Mouse (Mus musculus) forebrain, embryonic 14.5 days (tissue): ENCODE results near the gene Bnipl. TPM values are rescaled to one million over a fixed set of nuclear protein-coding genes. Genes with fewer than 3 reads are reported as not detected.

Experiments
- ATAC-seq: fragments of 200-750 bp; cut with Nextera tagmentation; 2 replicates; pipeline ENCODE4 v1.8.0; 2017; ENCODE audit warnings: mild to moderate bottlenecking, moderate library complexity
- DNase-seq: peaks from one replicate; pipeline ENCODE4 v3.0.0-alpha.2; 2015; ENCODE audit warnings: low spot score
- H3K27ac ChIP-seq: fragments of 300-500 bp; sonication (generic); 2 replicates; pipeline ENCODE4 v1.5.1; 2014; ENCODE audit warnings: low read depth, mild to moderate bottlenecking, control low read depth, low read length, moderate library complexity
- H3K27me3 ChIP-seq: fragments of 300-500 bp; sonication (generic); replicated peaks from 2 replicates; pipeline ENCODE4 v1.6.1; 2014; ENCODE audit warnings: low read length, control low read depth, mixed read lengths; ENCODE audit not compliant: control insufficient read depth, insufficient read depth
- H3K36me3 ChIP-seq: fragments of 300-500 bp; sonication (generic); 2 replicates; pipeline ENCODE4 v1.6.1; 2014; ENCODE audit warnings: low read length, control low read depth; ENCODE audit not compliant: control insufficient read depth, insufficient read depth
- H3K4me1 ChIP-seq: fragments of 300-500 bp; sonication (generic); 2 replicates; pipeline ENCODE4 v1.6.1; 2014; ENCODE audit warnings: antibody characterized with exemption, low read length, control low read depth; ENCODE audit not compliant: control insufficient read depth, insufficient read depth
- H3K4me2 ChIP-seq: fragments of 300-500 bp; sonication (generic); 2 replicates; pipeline ENCODE4 v1.6.1; 2014; ENCODE audit warnings: mild to moderate bottlenecking, control low read depth, low read length
- H3K4me3 ChIP-seq: fragments of 300-500 bp; sonication (generic); 2 replicates; pipeline ENCODE4 v1.5.1; 2014; ENCODE audit warnings: low read depth, low read length, control low read depth
- H3K9ac ChIP-seq: fragments of 300-500 bp; sonication (generic); 2 replicates; pipeline ENCODE4 v1.6.1; 2014; ENCODE audit warnings: mild to moderate bottlenecking, low read length, control low read depth, moderate library complexity
- H3K9me3 ChIP-seq: fragments of 300-500 bp; sonication (generic); replicated peaks from 2 replicates; pipeline ENCODE4 v1.6.1; 2016; ENCODE audit warnings: low read length, control low read depth, mixed read lengths; ENCODE audit not compliant: control insufficient read depth
- WGBS: fragments of 180-500 bp; shearing (Covaris S2); extraction: QIAGEN DNeasy Blood & Tissue Kit; methylation state at CpG from one replicate; pipeline ENCODE4 v1.1.7; 2014; 5-methylcytosine and 5-hydroxymethylcytosine counted together
- polyA plus RNA-seq: library from polyadenylated mRNA; unstranded; fragments of >200 nt; fragmentation: Nextera tagmentation; extraction: Ambion mirVana; gene quantifications from 2 replicates; pipeline ENCODE4 v1.2.1, GENCODE M21; 2014

Bnipl gene
- polyA plus RNA-seq, 1 experiment from 2014 or later: not detected

DNA sequence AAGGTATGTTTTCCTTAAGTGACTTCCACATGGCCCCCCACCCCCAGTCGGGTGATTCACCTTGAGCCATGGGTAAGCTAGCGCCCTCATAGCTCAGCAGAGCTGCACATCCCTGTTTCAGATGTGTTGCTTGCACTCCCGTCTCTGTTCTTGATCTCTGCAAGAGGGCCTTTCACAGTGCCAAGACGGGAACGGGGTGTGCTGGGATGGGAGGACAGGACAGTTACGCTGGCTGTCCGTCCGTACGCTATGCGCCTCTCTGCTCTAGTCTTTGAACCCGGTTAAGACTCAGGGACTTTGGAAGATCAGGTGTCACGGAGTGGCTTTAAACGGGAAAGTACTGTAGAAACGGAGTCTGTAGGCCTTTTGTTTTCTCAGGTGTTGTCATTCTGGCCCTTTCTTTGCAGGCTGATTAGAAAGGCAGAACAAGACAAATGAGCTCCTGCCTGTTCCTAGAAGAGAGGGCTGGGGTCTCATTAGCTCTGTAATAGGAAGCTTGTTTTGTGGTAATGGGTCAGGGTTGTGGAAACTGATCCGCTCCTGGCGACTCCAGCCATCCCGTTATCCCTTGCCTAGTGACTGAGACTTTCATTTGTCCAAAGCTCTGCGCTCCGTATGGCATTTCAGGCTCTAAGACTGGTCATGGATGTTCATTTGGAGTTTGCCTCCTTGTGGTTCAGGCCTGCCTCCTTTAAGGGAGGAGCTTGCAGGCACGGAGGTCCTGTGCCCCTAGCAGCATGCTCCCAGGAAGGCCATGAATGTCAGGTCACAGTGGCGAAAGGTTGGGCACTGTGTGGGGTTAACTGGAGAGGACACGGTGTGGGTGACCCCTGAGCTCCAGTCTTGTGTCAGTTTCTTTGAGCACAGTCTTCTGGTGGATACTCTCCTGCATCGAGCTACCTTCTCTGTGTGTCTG, 15.3 kb downstream of the Bnipl start:
- 54% methylated on average over 23 of the region's 23 CpGs for WGBS
- Histone ChIP-seq H3K9ac (no peak overlapping the region), H3K4me2 (no peak overlapping the region), H3K27ac (no peak overlapping the region), H3K4me1 (peaks cover 12% of the 10 kb centered on the region), H3K9me3 (no peaks in the 10 kb centered on the region), H3K36me3 (peaks cover 70% of the 10 kb centered on the region), H3K27me3 (no peaks in the 10 kb centered on the region), H3K4me3 (no peak overlapping the region)
- DNase-seq (no peak), ATAC-seq (no peak)

DNA sequence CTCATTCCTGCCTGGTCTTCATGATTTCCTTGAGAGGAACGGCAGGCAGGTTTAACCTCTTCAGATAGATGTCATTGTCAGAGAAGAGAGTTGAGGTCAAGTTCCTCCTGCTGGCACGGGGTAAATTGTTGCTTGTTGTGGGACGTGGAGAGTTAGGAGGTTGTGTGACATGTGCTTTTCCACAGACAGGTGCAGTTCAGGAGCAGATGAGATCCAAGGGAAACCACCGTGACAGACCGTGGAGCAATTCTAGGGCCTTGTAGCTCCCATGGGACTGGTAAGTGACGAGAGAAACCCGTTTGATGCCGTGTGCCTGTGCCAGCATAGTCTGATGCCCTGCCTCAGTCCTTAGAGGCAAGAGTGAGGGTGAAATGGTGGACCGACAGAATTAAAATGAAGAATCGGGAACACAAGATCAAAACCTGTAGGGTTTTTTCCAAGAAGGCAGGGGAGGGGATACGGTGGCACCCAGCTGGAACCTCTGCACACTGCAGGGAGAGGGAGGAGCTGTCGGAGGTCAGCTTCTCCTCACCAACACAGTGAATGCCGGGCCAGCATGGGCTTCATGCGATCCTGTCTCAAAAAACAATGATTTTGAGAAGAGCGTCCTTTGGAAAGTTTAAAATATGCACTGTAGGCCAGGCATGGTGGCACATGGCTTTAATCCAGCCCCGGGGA, 17.6 kb downstream of the Bnipl start:
- Histone ChIP-seq H3K4me2 (no peak overlapping the region), H3K27ac (no peak overlapping the region), H3K9ac (no peak overlapping the region), H3K4me3 (no peak overlapping the region), H3K9me3 (no peaks in the 10 kb centered on the region), H3K27me3 (no peaks in the 10 kb centered on the region), H3K4me1 (peaks cover 19% of the 10 kb centered on the region), H3K36me3 (peaks cover 67% of the 10 kb centered on the region)
- WGBS: 92% methylated on average over 16 of the region's 16 CpGs
- no peak for ATAC-seq
- DNase-seq: no peak

DNA sequence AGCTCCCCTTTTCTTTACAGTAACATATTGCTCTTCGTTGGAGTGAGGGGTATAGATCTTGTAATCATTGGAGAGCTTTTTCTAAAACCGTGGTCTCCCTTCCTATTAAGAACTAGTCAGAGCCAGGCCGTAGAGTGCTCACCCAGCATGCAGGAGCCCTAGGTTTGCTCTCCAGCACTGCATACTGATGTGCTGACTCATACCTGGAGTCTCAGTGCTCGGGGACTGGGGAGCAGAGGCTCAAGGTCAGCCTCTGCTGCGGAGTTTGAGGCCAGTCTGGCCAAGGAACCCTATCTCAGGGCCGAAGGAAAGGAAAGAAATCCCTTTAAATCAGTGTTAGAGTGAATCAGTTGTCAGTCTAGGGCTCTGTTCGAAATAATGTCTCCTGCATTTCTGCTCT, 18.2 kb downstream of the Bnipl start:
- Histone ChIP-seq H3K36me3 (peaks cover 61% of the 10 kb centered on the region), H3K4me1 (peaks cover 19% of the 10 kb centered on the region), H3K27me3 (no peaks in the 10 kb centered on the region), H3K27ac (no peak overlapping the region), H3K4me2 (no peak overlapping the region), H3K4me3 (no peak overlapping the region), H3K9me3 (no peaks in the 10 kb centered on the region), H3K9ac (no peak overlapping the region)
- DNase-seq (no peak), ATAC-seq (no peak)
- 92% methylated on average over 7 of the region's 7 CpGs for WGBS

DNA sequence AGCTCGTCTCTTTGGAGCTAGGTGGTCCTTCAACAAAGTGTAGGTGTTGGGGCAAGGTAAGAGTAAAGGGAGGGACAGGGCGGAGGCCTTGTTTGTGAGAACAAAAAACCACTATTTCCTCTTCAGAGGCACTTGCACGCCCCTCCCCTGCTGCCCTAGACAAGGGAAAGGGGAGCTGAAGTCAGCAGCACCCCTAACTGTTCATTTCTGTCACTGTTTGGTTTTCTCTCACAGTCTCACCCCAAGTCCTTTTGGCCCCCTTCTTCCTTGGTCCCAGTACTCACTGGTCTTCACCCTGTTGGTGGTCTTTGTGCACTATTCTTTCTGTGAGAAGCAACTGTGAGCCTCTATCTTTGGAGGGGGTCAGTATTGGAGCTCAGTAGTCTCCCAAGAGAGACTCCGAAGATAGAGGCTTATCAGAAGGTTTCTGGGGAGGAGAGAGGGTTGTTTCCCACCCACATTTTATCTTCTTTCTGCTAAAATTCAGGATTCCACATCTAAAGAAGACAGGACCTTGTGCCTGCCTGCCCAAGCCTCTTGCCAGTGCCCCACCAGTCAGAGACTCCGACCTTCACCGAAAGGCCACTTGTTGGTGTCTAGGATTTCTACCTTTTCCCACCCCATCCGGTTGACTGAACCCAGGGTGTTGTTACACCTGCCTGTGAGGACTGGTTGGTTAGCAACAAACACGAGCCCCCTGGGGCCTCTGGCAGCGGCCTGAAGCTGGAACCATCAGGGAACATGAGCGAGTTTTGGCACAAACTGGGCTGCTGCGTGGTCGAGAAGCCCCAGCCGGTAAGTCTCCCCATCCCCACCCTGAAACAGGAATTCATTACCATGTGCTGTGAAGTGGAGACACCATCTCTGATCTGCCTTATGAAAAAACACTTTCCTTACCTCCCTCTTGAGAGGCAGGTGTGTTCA, 19.4 kb downstream of the Bnipl start, which contains the start of gene Mllt11:
Mllt11 (minus strand) TSS at position 874 of the 924 bp plus-strand sequence.
- peak within 1 kb of the TSS; percentile 86 for H3K4me2 ChIP-seq
- WGBS: 72% methylated on average over 13 of the region's 13 CpGs
- no peaks in the 10 kb centered on the region for H3K9me3 ChIP-seq
- peaks cover 50% of the 10 kb centered on the region for H3K36me3 ChIP-seq
- peak within 1 kb of the TSS; percentile 89 for H3K4me3 ChIP-seq
- ATAC-seq (no peak), DNase-seq (no peak)
- H3K9ac ChIP-seq: peak within 1 kb of the TSS; percentile 91
- H3K27ac ChIP-seq: peak within 1 kb of the TSS; percentile 98
- H3K4me1 ChIP-seq: peaks cover 22% of the 10 kb centered on the region
- H3K27me3 ChIP-seq: no peaks in the 10 kb centered on the region

DNA sequence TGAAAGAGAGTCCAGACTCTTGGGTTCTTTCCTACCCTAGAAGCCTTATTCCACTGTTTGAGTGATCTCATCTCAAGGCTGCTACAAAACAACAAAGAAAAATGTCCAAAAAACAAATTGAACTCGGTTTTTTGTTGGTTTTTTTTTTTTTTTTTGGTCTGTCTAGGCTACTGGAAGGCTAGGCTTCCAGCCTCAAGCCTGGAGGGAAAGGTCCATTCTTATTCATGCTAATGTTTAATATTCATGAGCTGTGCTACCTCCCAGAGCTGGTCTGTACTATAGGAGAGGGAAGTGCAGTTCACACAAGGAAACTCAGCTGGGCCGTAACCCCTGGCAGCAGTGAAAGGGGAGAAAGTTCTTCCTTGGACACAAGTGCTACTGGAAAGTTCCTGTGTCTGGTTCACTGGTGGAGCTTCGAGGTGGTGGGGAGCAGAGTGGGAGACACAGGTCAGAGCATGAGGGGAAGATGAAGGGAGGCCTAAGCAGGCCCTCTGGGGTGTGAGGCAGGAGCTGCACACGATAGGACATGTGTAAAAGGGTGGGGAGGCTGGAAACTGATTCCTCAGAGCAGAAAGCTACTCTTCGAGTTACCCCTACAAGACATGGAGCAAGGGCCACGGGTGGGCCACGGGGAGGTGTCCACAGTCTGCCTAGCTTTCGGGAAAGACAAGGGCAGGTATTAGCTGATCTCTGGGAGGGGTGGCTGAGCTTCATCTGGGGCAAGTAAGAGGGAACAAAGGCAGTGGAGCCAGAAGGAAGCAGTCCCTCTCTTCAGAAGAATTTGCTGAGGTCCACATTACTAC, 20.3 kb downstream of the Bnipl start:
- Histone ChIP-seq H3K27ac (peak overlapping the region; percentile 98), H3K9me3 (no peaks in the 10 kb centered on the region), H3K4me2 (peak overlapping the region; percentile 86), H3K9ac (peak overlapping the region; percentile 91), H3K27me3 (no peaks in the 10 kb centered on the region), H3K4me3 (peak overlapping the region; percentile 89), H3K4me1 (peaks cover 29% of the 10 kb centered on the region), H3K36me3 (peaks cover 43% of the 10 kb centered on the region)
- WGBS: 23% methylated on average over 8 of the region's 8 CpGs
- ATAC-seq (peak; percentile 8; the same call in 1 of the 2 replicates), DNase-seq (peak; percentile 66)

DNA sequence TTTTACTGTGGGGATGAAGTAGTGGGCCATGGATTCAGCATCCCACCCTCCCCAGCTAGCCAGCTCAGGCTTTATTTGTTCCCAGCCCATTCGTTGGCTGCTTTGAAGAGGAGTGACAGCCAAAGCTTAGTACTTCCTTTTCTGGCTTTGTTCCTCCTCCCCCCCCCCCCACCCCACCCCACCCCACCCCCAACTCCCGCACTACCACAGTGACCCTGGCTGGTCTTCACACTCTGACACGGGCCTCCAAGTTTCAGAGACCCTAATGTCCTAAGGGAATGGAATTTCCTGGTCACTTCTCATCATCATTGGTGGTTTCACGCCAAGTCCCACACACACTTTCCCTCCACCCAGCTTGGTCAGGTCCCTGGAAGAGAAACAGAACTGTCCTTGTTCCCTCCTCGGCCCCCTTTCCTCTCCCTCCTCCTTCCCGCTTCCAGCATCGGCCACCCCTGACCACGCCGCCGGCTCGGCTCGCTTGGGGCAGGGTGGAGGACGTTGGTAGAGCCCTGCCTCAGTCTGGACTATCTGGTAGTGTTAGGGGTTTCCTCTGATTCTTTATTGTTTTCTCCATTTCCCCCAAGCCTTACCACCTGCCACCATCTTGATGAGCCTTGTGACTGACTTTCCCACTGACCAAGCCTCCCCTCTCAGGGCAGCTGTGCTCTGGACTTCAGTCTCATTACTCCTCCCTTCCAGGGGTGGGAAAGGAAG, 21.1 kb downstream of the Bnipl start:
- Histone ChIP-seq H3K27ac (peak overlapping the region; percentile 98), H3K4me3 (peak overlapping the region; percentile 89), H3K4me2 (peak overlapping the region; percentile 86), H3K27me3 (no peaks in the 10 kb centered on the region), H3K9me3 (no peaks in the 10 kb centered on the region), H3K9ac (peak overlapping the region; percentile 91), H3K4me1 (peaks cover 32% of the 10 kb centered on the region), H3K36me3 (peaks cover 43% of the 10 kb centered on the region)
- ATAC-seq: peak; percentile 30
- DNase-seq: peak; percentile 69
- WGBS: 0% methylated on average over 12 of the region's 13 CpGs

DNA sequence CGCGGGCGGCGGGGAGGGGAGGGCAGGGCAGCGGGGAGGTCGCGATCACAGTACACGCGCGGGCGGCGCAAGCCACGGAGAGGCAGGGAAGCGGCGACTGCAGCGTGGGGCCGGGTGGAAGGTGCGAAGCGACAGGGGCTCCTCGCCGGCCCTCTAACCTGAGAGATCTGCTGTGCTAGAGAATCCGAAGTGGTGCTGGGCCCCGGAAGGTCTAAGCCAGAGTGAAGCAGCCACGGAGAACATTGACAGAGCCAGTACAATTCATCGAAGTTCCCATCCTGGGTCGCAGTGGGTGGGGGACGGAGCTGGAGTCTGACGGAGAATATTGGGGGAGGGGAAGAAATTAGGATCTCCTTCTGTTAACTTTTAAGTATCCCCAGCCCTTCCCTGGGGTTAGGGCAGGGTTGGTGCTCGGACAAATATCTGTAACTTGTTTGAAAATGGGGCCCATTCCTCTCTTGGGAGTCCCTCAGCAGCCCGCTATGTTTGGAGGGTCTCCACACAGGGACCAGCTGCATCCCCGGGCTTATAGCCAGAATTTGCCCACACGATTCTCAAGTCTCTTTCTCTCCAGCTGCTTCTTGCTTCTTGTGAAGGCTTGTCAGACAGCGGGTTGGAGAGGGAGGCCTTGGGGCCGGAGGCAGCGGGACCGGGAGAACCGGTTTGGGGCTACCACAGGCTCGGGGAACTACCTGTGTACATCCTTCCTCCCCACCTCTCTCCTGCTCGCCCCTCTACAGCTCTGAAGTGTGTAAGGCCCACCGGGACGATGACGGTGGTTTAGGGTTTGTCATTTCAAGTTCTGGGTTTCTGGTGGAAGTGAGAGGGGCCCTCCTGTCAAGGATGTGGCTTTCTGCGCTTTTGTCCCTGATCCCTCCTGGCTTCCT, 21.9 kb downstream of the Bnipl start:
- Histone ChIP-seq H3K4me2 (peak overlapping the region; percentile 86), H3K9me3 (no peaks in the 10 kb centered on the region), H3K4me1 (peaks cover 40% of the 10 kb centered on the region), H3K9ac (peak overlapping the region; percentile 91), H3K36me3 (peaks cover 41% of the 10 kb centered on the region), H3K4me3 (peak overlapping the region; percentile 89), H3K27me3 (no peaks in the 10 kb centered on the region), H3K27ac (peak overlapping the region; percentile 98)
- ATAC-seq (peak; percentile 16), DNase-seq (peak; percentile 89)
- WGBS: under 1% methylated on average over 42 of the region's 43 CpGs
